Mouse (Mus musculus) ES-Bruce4 (cell line): Measurements from ENCODE around the gene Gm1110.

Source experiments
- CTCF ChIP-seq: IDR thresholded peaks from one replicate; pipeline ENCODE4 v1.8.1; 2011; ENCODE audit warnings: low read depth, low read length
- EP300 ChIP-seq: IDR thresholded peaks from 2 replicates; pipeline ENCODE4 v1.6.1; 2011; ENCODE audit warnings: low read depth, low read length; ENCODE audit not compliant: insufficient read depth

- no peak for TF ChIP-seq CTCF
- no peak for TF ChIP-seq EP300
Observed at GRCm38 (mm10) chr9:26924146-26924545, 1.2 kb upstream of the Gm1110 start.
